Mouse (Mus musculus) olfactory bulb, adult 2 months (tissue): ENCODE measurements around the gene Aagab.

Experiments
- CTCF ChIP-seq: fragments of 200-500 bp; IDR thresholded peaks from 2 replicates; pipeline ENCODE4 v1.5.1; 2012; ENCODE audit warnings: low read depth, mild to moderate bottlenecking, low read length, moderate library complexity; ENCODE audit not compliant: insufficient read depth
- POLR2A ChIP-seq: fragments of 200-500 bp; IDR thresholded peaks from 2 replicates; pipeline ENCODE4 v1.6.1; 2012; ENCODE audit warnings: mild to moderate bottlenecking, low read depth, low read length, moderate library complexity; ENCODE audit not compliant: insufficient read depth

DNA sequence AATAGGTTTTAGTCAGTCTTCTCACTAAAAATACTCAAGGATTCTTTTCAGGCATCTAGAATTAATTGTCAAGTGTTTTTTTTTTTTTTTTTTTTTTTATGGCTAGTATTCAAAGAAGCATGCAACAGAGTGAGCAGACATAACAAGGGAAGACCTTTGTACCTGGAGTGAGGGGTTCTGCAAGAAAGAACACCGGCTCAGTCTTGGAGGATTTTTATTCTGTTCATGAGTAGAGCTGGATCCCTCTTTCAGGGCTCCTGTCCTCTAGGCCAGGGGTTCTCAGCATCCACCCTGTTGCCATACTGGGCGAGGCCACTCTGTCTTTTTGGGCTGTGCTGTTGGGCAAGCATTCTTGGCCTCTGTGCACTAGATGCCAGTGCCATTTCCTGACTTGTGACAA is 7.3 kb downstream of the Aagab start:
- no peak for TF ChIP-seq POLR2A
- no peak for TF ChIP-seq CTCF
